Mouse (Mus musculus) liver, embryonic 14.5 days (tissue): ENCODE measurements around the gene Ctxn1.

Experiments
- CTCF ChIP-seq: IDR thresholded peaks from 2 replicates; pipeline ENCODE4 v1.5.1; 2016; ENCODE audit warnings: antibody characterized with exemption, low read depth, control low read depth
- EP300 ChIP-seq: IDR thresholded peaks from 2 replicates; pipeline ENCODE4 v1.6.1; 2016; ENCODE audit warnings: antibody characterized with exemption, low read depth

- TF ChIP-seq CTCF = no peak
- TF ChIP-seq EP300 = no peak
These were observed 46.8 kb upstream of the Ctxn1 start for GRCm38 (mm10) chr8:4305838-4306237.
